Mouse (Mus musculus): ENCODE data around the gene Fam114a1.

Fam114a1 gene

DNA sequence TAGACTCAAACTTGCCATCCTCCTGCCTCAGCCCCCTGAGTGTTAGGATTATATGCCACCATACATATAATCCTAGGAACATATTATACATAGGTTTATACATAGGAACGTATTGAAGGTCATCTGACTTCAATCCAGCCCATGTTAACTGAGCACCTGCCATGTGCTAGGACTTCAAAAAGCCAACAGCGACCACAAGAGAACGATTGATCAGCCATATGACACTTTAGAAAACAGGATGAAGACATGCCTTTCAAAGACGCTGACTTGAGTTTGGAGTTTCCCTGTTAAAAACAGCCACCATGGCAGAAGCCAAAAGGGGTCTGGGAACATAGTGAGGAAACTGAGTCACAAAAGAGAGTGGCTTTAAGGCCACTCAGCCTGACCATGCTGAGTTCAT, 35.4 kb downstream of the Fam114a1 start:
- peak; percentile 49 for DNase-seq (ENCODE audit: low spot score)

DNA sequence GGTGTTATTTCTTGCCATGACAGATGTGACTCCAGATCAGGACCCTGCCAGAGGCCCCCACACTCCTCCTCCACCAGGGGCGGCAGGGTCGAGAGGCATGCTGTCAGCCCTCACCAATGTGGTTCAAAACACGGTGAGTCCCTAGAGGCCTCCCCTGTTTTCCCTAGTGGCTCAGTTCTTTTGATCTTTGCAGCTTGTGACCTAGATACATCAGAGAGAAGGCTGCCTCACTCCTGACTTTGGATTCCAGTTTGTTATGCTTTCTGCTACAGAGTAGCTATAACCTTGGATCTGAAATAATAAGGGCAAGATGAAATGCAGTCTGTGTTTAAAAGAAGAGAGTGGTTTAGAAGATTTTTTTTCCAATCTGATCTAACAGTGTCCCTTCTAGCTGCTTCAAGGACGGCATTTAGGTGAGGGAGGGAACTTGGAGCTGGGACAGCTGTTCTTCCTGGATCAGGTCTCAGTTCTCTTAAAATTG, 36.2 kb downstream of the Fam114a1 start:
- DNase-seq (ENCODE audit: low spot score) = peak; percentile 20

DNA sequence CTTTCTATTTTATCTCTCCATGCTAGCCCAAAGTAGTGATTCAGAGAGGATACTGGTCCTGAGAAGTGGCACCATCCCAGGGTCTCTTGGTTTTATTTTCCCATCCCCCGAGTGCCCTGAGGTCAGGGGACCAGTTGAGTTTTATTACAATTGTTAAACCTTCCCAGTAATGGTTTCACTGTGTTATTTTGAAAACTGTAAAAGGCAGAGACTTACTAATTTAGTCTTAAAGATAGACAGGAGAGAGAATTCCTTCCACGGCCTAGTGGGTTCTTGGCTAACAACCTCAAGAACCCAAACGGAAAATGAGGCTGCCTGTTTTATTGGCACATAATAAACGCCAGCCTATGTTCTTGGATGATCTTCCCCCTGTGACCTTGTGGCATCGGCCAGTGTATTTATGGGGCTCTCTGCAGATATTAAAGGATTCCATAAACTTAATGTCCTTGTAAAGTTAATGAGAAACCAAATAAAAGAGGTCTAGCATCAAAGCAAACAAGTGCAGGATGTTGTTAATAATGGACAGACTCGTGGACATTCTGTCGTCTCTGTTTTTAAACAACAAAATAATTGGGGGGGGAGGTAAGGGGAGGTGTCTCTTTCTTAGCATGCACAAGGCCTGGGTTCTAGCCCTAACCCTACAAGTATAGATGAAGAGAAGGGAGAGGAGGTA, 42.2 kb downstream of the Fam114a1 start:
- DNase-seq (ENCODE audit: low spot score) = no peak

DNA sequence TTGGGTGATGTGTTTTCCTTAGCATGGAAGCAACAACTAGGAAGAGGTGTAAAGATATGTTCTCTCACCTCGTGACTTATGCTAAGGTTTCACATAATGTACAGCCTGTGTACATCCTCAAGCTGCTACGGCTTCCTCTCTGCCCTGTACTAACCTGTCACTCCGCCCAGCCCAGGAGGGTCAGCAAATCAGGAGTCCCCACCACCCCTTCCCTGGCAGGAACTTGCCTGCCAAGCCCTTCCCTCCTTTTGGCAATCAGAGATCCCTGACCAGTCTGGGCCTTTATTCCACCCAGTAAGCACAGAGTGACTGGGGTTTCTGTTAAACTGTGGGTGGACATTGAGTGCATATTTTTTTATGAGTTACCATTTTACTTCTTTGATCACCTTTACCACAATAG, 45.6 kb downstream of the Fam114a1 start:
- no peak for DNase-seq (ENCODE audit: low spot score)

DNA sequence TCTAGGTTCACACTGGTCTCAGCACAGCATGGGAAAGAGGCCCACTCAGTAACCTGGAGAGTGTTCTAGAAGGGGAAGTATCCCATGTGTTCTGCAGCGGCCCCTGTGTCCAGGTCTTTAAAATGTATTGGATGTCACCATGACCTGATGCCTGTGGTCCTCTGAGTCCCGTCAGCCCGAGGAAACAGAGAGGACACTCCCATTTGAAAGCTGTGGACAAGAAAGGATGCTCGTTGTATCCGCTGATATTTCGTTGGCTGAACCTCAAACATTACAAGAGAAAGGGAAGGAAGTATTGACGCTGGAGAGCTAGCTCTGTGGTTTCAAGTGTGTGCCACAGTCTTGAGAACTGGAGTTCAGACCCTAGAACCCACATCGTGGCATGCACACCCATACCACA, 49.2 kb downstream of the Fam114a1 start:
- DNase-seq (ENCODE audit: low spot score) = peak; percentile 39

DNA sequence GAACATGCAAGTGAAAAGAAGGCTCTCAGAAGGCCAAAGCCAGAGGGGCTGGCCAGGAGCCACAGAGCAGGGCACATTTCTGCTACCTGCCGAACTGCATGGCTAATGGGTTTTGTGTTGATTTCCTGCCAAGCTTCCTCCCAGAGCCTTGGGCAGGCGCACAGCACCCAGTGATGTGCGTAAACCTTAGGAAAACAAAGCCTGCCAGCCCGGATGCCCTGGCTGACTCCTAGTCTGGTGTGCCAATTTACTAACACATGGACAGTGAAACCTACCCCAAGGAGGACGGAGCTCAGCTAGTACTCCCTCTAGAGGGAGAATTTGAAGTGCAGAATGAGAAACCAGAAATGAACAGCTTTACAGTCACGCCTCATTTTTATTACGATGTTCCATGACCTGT, 50.0 kb downstream of the Fam114a1 start:
- peak; percentile 46 for DNase-seq (ENCODE audit: low spot score)

DNA sequence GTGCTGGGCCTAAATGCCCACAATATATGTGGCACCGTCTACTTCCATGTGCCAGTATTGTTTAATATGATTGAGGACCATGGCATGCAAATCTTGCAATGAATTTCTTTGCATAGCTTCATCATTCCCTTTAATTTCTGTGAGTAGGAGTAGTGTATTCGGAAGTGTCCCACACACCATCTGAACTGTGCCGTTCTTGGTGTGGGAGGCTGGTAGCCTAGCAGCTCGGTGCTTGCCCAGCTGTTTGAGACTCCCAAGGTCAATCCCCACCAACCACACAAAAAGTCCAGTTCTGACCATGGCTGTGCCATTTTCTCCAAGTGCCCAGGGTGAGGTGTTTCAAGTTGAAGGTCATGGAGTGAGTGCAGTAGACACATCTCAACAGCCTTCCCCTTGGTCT, 52.1 kb downstream of the Fam114a1 start:
- no peak for DNase-seq (ENCODE audit: low spot score)

DNA sequence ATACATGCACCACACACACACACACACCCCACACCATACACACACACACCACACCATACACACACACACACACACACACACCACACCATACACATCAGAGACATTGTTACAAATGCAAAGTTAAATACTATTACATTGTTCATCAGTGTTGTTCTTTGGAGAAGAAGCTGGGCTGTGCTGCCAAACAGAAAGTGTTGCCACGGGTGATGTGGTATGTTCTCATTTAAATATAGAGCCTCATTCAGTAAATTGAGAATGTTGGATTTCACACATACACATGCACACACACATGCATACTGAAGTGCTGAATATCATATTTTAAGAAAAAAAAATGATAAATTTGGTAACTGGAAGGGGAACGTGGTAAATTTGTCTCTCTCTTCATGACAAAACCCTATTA, 54.8 kb downstream of the Fam114a1 start:
- DNase-seq (ENCODE audit: low spot score) = no peak

DNA sequence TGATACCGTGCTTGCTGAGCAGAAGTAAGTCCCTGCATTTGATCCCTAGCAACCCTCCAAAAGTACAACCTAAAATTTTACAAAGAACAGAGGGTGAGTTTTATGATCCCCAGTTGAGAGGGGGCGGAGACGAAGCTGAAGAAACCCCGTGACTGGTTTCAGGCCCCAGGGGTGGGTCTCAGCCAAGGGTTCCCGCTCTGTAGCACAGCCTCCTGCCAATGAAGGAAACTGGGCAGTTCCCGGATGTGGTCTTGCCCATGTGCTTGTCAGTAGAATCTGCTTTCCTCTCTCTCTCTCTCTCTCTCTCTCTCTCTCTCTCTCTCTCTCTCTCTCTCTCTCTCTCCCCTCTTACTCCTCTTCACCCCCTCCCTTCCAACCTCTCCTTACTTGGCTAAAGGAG, 56.0 kb downstream of the Fam114a1 start:
- DNase-seq (ENCODE audit: low spot score) = peak; percentile 77

DNA sequence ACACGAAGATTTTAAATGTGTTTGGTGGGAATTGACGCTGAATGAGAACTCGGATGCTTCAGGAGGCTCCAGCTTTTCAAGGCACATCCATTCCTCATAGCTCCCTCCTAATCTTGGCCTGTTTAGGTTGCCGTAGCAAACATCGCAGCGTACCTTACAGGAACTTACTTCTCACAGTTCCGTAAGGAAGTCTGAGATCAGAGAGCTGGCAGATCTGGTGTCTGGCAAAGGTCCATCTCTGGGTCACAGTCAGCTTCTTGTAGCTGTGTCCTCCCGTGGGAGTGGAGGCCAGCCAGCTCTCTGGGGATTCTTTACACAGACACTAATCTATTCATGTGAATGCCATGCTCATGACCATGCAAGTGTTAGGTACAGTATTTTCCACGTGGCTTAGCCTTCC, 56.9 kb downstream of the Fam114a1 start:
- DNase-seq (ENCODE audit: low spot score) = no peak

DNA sequence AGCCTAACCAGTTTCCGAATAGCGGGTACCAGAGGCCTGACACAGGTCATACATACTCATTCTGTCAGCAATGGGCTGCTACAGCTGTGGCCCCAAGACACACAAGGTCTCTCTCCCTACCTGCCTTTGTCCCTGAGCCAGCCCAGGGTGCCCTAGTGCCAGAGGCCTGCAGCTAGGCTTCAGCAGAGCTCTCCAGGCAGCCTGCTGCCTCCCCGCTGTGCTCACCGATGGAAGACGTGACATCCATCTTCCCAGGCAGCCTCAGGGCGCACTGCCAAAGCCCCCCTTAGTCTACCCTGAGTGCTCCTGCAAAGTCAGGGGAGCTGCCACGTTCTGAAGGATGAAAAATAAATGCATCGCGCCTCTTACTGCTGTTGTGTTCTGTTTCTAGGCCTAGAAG, 58.1 kb downstream of the Fam114a1 start:
- DNase-seq (ENCODE audit: low spot score) = no peak

DNA sequence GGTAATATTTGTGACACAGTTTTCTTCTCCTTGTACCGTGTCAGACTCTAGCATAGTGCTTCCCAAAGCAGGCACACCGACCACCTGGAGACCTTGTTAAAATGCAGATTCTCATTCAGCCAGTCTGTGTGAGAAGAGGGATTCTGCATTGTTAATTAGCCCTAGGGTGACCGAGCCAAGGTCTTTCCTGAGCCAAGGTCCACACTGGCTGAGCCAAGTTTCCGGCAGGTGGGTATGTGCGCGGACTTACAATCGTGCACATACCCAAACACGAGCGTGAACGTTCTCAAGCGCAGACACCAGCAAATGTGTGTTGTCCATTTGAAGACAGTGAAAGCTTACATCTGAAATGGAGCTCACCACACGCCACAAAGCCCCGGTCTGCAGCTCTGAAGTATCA, 66.7 kb downstream of the Fam114a1 start:
- DNase-seq (ENCODE audit: low spot score) = no peak

DNA sequence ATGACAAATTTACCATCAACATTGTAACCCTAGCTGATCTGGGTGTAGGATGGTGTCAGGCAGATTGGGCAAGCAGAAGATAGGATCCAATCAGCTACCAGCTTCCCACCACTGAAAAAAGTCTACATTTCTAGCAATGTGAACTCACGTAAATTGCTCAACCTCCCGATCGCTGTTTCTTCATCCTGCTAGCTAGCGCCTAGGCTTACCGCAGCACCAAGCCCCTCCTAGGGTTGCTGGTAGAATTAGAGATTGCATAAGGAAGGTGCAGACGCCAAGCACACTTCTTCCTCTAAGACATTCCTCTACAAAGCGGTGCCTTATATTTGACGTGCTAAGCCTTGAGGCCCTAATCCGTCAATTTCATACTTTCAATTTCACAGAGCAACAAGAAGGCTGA, 68.4 kb downstream of the Fam114a1 start:
- DNase-seq (ENCODE audit: low spot score) = no peak

DNA sequence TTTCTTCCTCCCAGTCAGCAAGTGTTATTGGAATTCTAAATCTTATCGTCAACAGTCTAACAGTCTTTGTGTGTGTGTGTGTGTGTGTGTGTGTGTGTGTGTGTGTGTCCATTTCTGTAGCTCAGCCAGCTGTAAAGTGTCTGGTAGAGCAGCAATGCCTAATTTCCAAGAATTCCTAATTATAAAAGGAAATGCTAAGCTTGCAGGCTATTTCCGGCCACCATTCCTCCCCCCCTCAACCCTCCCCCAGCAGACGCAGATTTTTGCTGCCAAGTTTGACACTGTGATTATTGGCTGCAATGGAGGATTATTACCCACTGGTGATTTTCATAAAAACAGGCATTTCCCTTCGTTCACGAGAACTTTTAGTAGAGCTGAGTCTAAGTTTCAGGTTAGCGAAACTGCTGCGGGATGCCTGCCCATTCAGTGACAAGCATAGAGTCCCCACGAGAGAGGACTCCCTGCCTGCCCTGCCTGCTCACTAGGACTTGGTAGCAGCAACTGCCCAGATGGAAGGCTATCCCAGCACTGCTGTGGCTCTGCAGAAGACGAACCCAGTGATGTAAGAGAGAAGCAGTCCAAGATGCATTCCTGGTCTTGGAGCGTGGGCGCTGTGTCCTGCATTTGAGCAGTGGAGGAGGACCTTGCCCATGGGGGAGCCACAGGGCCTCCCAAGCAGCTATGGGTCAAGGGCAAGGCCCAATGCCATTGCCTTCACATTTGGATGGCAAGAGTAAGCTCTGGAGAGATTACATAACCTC, 69.1 kb downstream of the Fam114a1 start:
- no peak for DNase-seq (ENCODE audit: low spot score)

DNA sequence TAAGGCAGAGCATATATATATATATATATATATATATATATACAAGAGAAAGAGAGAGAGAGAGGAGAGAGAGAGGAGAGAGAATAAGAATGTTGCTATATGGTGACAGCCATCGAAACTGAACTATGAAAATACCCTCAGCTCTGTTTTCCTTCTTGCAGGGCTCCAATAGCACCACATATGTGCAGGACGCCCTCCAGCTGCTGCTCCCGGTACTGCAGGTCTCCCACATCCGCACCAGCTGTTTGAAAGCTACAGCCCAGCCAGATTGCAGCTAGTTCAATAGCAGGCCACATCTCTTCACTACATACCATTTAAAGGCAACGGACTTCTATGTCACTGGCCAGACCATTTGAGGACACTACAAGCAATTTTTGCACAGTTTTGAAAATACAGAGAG, 70.6 kb downstream of the Fam114a1 start:
- DNase-seq (ENCODE audit: low spot score) = peak; percentile 49

DNA sequence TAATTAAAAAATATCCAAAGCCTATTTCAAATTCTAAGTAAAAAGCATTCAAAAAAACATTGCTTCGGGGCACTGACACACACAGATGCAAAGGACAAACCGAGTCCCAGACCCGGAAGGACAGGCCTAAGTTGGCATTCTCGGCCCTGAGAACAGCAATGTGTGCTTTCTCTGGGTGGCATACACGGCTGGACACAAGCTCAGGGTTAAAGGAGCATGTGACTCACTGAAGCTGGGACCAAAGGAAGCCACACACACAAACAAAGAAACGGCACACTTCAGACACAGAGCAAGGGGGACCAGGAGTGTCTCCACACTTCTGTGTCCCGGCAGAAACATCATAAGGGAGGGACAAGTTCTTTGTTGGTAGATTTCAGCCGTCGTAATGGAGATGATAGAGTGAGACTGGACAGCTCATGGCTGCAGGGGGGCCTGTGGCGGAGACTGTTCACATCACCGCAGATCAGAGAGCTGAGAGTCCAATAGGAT, 73.6 kb downstream of the Fam114a1 start:
- DNase-seq (ENCODE audit: low spot score) = no peak

DNA sequence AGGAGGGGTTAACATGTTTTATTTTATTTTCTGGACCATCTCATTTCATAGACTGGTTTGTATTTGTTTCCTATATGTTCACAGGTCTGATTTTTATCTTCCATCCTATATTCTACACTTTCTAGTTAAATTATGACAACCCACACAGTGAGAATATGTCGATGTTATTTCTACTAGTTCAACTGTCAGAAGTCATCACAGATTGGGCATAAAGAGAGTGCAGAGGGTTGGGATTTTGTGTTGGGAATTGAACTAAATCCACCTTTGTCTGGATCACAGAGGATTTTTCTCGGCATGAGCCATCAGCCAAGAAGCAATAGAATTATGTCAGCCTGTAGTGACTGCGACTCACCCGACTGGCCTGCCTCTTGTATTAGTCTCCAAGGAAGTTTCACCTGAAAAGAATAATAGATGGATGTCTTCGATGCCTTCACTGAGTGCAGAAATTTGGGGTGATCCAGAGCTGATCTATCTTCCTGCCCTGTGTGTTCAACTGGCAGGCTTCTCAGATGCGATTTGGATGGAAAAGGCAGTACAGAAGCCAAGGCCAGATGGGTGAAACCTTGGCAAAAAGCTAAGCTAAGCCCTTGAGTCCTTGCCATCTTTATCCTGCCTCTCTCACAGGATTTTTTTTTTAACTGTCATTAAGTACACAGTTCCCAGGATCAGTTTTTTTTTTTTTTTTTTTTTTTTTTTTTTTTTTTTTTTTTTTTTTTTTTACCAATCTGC, 75.9 kb downstream of the Fam114a1 start:
- DNase-seq (ENCODE audit: low spot score) = no peak

DNA sequence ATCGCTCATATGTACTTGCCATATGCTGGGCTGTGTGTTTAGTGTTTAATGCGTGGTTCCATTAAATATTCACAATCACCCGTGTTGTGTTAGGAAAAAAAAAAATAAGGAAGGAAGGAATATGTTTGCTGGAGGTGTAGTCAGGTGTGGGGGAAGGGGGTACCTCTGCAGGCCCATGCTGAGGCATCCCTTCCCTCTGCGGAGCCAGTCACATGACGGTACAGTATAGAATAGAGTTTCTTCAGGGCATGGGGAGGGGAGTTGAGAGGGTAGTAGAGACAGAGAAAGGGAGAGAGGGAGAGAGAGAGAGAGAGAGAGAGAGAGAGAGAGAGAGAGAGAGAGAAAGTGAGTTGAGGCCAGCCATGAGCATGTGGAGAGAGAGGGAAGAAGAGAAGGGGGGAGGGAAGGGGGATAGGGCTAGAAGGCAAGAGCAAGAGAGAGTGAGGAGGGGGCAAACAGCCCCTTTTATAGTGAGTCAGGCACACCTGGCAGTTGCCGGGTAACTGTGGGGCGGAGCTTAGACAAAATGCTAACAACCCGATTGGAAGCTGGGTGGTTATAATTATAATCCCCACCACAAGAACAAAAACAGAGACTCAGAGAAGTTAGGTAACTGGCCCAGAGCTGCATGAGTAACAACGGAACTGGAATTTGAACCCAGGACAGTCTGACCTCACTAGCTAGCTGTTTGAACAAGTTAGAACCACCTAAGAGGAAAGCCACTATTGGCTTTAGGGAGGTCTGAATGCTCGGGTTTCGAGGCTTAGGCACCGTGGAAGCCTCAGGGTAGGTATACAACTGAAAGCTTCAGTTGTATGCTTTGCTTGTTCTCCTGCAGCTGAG, 76.8 kb downstream of the Fam114a1 start:
- DNase-seq (ENCODE audit: low spot score) = no peak

DNA sequence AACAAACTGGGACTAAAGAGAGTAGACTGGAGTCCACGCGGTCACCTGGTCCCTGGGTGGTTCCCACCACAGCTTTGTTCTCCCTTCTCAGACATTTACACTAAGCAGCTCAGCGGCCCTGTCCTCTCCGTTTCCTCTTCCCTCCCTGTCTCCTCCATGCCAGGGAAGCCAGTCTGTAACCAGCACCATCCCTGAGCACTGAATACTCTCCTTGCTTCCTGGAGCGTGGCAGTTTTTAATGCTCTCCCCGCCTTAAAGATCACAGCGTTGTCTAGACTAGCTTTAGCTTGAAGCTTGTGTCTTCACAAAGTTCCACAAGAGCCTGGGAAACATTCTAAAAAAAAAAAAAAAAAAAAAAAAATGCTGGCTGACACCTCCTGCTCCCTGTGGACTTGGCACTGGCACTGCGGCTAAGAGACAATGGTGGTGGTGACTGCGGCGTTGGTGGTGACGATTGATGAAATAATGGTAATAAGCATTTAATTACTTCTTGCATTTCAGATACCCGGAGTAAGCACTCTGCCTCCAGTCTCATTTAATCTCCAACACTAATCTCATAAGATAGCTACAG, 77.5 kb downstream of the Fam114a1 start:
- no peak for DNase-seq (ENCODE audit: low spot score)

DNA sequence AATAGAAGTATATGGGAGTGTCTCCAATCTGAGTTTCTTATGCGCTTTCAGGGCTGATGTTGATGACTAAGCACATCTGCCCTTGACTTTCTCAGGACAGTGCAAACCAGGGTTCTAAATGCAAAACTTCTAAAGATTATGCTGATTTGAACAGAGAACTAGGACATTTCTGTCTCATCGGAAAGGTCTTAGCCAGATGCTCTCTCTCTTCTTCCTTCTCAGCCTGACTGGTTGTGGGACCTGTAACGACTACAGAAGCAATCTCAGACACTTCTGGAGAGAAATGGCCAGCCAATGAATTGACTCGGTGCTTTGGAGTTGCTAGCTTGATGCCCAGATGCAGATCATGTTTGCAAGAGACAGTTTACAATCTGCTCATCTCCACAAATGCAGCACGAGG, 80.0 kb downstream of the Fam114a1 start:
- DNase-seq (ENCODE audit: low spot score) = no peak

DNA sequence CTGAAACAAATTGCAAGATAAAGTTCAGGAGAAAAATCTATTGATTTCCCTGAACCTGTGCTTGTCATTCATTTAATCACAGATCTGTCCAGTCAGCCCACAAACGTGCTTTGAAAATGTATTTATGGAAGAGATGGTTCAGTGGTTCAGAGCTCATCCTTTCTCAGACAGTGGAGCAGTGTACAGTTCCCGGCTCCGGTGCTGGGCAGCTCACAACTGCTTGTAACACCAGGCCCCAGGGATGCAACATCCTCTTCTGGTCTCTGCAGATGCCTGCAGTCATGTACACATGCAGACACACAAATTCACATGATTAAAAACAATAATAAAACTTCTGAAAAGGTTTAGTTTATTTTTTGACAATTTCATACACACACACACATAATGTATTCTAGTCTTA, 81.6 kb downstream of the Fam114a1 start:
- no peak for DNase-seq (ENCODE audit: low spot score)

DNA sequence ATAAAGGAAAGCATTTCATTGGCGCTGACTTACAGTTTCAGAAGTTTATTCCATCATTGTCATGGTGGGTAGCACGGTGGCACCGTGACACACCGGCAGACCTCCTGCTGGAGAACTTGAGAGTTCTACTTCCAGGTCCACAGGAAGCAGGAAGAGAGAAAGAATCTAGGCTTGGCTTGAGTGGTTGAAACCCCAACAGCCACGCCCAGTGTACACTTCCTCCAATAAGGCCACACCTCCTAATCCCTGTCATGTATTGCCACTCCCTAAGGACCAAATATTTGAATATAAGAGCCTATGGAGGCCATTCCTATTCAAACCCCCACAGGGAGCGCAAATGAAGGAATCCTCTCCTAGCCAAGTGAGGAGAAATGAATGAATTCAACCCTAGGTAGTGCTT, 87.7 kb downstream of the Fam114a1 start:
- no peak for DNase-seq (ENCODE audit: low spot score)

Measured in T-cell, adult 2 months (primary cell).